Mouse (Mus musculus) thymus, adult 2 months (tissue): Measurements from ENCODE around the gene Il11. TPM values are rescaled to one million over a fixed set of nuclear protein-coding genes. Genes with fewer than 3 reads are reported as not detected.

Source experiments
- DNase-seq: peaks from one replicate; pipeline ENCODE4 v3.0.0; 2021
- H3K27ac ChIP-seq: fragments of 200-500 bp; 2 replicates; pipeline ENCODE4 v1.5.1; 2012; ENCODE audit warnings: low read length, control low read depth; ENCODE audit not compliant: control insufficient read depth, insufficient read depth
- H3K27me3 ChIP-seq: fragments of 200-500 bp; 2 replicates; pipeline ENCODE4 v1.6.1; 2012; ENCODE audit warnings: mild to moderate bottlenecking, low read length, moderate library complexity, mixed read lengths; ENCODE audit not compliant: control insufficient read depth, insufficient read depth
- H3K36me3 ChIP-seq: fragments of 200-500 bp; 2 replicates; pipeline ENCODE4 v1.6.1; 2012; ENCODE audit warnings: mild to moderate bottlenecking, low read length, moderate library complexity; ENCODE audit not compliant: control insufficient read depth, insufficient read depth
- H3K4me1 ChIP-seq: fragments of 200-500 bp; replicated peaks from 2 replicates; pipeline ENCODE4 v1.6.1; 2012; ENCODE audit warnings: low read length; ENCODE audit not compliant: control insufficient read depth, insufficient read depth
- H3K4me3 ChIP-seq: fragments of 200-500 bp; 2 replicates; pipeline ENCODE4 v1.5.1; 2012; ENCODE audit warnings: mild to moderate bottlenecking, low read length, control low read depth, moderate library complexity; ENCODE audit not compliant: control insufficient read depth, insufficient read depth
- CTCF ChIP-seq: fragments of 200-500 bp; IDR thresholded peaks from 2 replicates; pipeline ENCODE4 v1.5.1; 2012; ENCODE audit warnings: mild to moderate bottlenecking, control low read depth, low read length, moderate library complexity, borderline replicate concordance; ENCODE audit not compliant: control insufficient read depth, poor library complexity, insufficient read depth; ENCODE audit errors: extremely low read depth
- POLR2A ChIP-seq: fragments of 200-500 bp; IDR thresholded peaks from 2 replicates; pipeline ENCODE4 v1.6.1; 2012; ENCODE audit warnings: mild to moderate bottlenecking, low read length, control low read depth, moderate library complexity; ENCODE audit not compliant: control insufficient read depth, poor library complexity, insufficient read depth; ENCODE audit errors: extremely low read depth
- WGBS: fragments of 180-500 bp; shearing (Covaris S2); methylation state at CpG from one replicate; pipeline ENCODE4 v1.1.7; 2018; 5-methylcytosine and 5-hydroxymethylcytosine counted together
- polyA plus RNA-seq: library from polyadenylated mRNA; depleted of rRNA; stranded (reverse); fragments of >200 nt; gene quantifications from 2 replicates; pipeline ENCODE4 v1.2.3, GENCODE M21; 2012

Il11 gene
- polyA plus RNA-seq, 1 experiment = 0.32 TPM

DNA sequence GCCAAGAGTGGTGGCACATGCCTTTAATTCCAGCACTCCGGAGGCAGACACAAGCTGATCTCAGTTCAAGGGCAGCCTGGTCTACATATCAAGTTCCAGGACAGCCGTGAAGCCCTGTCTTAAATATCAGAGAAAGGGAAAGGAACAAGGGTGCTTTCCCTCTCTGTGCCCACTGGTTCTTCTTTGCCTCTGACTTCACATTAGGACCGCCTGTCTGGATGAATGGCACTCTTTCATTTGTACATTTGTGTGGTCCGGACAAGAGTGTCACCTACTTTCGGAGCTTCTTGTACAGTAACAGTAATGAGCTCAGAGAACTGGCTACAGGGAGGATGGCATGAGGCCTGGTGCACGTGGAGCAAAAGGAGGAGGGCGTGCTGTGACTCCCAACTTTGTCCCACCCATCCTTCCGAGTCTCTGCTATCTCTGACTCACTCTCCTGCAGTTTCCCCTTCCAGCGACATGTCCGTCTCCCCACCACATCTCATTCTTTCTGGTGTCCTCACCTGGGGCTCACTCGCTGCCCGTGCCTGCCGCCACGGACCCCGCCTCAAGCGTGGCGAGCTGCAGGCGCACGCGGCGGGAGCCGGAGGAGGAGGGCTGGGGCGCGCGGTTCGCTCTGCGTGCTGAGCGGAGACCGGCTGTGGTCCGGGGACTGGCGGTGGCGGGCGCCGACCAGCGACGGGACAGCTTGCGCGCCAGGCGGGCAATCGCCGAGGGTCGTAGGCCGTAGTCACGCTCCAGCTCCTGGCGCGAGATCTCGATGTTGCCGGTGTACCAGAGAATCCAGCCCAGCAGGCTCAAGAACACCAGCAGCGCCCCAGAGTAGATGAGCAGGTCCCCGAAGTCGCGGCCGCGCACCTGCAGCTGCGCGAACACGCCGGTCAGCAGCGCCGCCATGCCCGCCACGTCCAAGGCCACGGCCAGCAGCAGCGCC, 6.1 kb upstream of the Il11 start:
- Histone ChIP-seq H3K4me1 (peaks cover 20% of the 10 kb centered on the region), H3K36me3 (peaks cover 2% of the 10 kb centered on the region; the same call in 1 of the 2 replicates), H3K27me3 (no peaks in the 10 kb centered on the region; the same call in 1 of the 2 replicates), H3K27ac (no peak overlapping the region), H3K4me3 (peak overlapping the region; percentile 50)
- no peak for TF ChIP-seq POLR2A
- no peak; the same call in 1 of the 2 replicates for TF ChIP-seq CTCF
- peak; percentile 30 for DNase-seq
- WGBS = 4% methylated on average over 64 of the region's 64 CpGs

DNA sequence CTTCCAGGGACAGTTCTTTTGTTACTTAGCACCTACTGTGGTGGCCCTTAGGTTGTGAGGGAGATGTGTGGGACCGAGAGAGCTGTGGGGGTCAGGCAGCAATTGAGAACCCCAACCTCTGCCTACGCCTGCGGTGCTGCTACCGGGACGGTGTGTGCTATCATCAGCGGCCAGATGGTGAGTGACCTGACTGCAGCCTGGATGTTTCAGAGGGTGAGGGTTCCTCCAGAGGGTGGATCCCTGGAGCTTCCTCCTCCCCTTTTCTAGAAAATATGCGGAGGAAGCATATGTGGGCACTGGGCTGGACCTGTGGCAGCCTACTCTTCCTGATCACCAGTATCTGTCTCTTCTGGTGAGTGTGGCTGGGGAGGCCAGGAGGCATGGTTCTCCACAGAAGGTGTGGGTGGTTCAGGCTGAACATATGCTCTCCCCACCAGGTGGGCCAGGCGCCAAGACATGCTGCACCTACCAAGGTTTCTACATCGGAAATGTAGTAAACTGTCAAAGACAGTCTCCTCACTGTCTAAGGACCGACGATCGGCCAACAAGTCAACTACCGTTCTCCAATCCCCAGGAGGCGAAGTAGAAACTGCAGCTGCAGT, 1.1 kb upstream of the Il11 start:
- TF ChIP-seq CTCF = no peak
- no peak for TF ChIP-seq POLR2A
- H3K4me3 ChIP-seq = no peak overlapping the region
- peaks cover 6% of the 10 kb centered on the region for H3K4me1 ChIP-seq
- no peak for DNase-seq
- no peak overlapping the region for H3K27ac ChIP-seq
- no peaks in the 10 kb centered on the region; the same call in 1 of the 2 replicates for H3K27me3 ChIP-seq
- H3K36me3 ChIP-seq = no peaks in the 10 kb centered on the region
- 82% methylated on average over 14 of the region's 14 CpGs for WGBS

DNA sequence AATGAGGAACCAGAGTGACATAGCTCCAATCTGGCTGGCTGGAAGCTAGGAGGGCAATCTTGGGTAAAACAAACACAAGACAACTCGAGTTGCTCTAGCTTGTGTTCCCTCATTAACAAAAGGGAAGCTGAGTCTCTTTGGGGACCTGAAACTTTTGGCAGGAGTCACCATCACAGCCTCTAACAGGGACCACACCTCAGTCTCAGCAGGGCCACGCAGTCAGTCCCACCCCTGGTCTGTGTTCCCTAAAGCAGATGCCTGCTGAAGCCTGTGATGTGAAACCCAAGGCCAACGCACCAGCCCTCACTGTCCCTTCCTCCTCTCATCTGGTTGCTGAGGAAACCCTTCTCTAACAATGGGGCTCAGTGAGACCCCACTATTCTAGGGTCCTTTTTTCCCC, 529 bp downstream of the Il11 start:
- no peaks in the 10 kb centered on the region for H3K36me3 ChIP-seq
- H3K27me3 ChIP-seq = no peaks in the 10 kb centered on the region; the same call in 1 of the 2 replicates
- no peak overlapping the region for H3K4me3 ChIP-seq
- no peaks in the 10 kb centered on the region for H3K4me1 ChIP-seq
- no peak overlapping the region for H3K27ac ChIP-seq
- no peak for DNase-seq
- WGBS = 51% methylated on average over 3 of the region's 3 CpGs
- TF ChIP-seq POLR2A (no peak), CTCF (no peak)

DNA sequence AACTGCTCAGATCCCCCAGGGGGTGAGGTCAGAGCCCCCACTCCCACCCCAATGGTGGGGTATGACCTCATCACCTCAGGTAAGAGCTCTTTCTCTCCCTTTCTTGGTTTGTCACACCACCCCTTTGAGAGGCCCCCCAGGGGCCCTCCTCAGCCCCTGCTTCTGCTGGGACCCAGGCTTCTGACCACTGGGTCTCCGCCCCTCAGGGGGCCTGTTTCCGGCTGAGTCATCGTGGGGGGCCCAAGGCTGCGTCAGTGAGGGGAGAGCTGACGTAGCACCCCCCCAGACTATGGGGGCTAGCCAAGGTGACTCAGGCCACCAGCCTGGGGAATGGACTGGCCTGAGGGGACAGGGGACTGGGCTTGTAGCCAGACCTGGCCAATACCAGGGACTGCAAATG, 2.7 kb downstream of the Il11 start:
- TF ChIP-seq POLR2A = no peak
- TF ChIP-seq CTCF = peak; percentile 36; the same call in 1 of the 2 replicates
- no peaks in the 10 kb centered on the region for H3K4me1 ChIP-seq
- no peak for DNase-seq
- peaks cover 2% of the 10 kb centered on the region; the same call in 1 of the 2 replicates for H3K27me3 ChIP-seq
- WGBS = 9% methylated on average over 5 of the region's 5 CpGs
- H3K36me3 ChIP-seq = no peaks in the 10 kb centered on the region
- no peak overlapping the region for H3K4me3 ChIP-seq
- no peak overlapping the region for H3K27ac ChIP-seq

DNA sequence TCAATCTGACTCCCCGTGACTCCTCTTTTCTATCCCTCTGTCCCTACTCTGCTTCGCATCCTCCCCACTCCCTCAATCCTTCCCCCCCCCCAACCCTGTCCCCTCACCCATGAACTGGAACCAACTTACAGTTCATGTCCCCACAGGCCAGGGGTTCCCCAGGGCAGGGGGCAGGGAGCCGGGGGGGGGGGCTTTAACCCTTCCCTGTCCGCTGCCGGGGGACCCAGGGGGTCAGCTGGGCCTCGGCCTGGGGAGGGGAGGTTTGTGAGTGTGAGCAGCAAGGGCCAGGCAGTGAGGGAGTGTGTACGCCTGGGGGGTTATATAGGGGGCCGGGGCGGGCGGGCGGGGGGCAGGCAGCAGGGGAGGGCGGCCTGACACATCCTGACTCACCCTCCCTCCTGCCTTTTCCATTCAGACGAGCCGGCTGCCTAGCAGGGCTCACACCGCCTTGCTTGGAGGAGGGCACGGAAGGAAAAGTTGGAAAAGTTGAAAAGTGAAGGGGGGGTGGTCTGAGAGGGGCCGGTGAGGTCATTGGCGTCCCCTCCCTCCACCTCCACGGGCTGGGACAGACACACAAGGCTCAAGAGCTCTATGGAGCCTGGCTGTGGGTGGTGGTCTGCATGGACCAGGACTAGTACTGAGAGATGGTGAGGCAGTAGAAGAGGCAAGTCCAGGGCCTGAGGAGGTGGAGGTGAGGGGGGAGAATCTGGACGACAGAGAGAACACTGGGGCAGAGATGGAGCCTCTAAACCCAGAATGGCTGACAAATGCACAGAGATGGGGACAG, 4.6 kb downstream of the Il11 start:
- H3K4me1 ChIP-seq = no peaks in the 10 kb centered on the region
- no peaks in the 10 kb centered on the region for H3K36me3 ChIP-seq
- no peak for TF ChIP-seq CTCF
- no peak for TF ChIP-seq POLR2A
- WGBS = 53% methylated on average over 20 of the region's 20 CpGs
- no peak for DNase-seq
- H3K4me3 ChIP-seq = no peak overlapping the region
- H3K27me3 ChIP-seq = peaks cover 4% of the 10 kb centered on the region; the same call in 1 of the 2 replicates
- H3K27ac ChIP-seq = no peak overlapping the region

DNA sequence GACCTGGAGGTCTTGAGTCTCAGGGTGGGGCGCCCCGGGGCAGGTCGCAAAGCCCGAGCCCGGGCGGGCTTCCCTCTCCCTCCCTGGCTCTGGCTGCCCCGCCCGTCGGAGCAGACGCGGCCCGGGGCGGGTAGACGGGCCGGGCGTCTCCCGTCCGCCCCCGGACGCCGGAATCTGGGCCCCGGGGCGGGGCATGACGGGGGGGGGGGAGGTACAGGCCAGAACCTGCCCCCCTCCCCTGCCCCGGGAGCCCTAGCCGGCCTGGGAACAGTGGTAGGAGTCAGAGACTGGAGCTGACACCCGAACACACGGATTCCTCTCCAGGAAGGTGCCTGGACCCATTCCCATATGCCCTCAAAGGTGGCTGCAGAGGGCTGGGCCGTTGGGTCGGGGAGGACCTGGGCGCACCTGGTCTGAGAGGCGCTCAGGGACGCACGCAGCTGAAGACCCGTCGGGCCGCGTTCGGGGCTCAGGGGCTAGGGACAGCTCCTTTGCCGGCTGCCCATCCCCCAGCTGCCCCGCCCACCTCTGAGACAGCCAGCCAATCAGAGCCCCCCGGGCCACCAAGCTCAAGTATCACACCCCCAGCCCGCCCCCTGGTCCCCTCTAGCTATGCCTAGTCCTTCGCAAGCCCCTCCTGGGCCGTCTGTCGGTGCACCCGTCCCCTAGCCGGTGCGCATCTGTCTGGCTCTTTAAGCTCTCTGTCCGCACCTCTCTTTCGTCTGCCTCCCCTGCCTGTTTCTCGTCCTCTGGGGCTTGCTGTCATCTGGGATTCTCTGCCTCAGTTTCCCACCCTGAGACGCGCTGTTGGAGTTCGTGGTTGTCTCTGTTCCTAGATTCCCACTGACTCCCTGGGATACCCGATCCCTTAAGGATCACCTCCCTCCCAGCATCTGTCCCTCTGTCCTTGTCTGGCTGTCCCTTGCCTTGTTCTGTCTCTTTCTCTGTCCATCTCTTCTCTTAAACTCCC, 5.5 kb downstream of the Il11 start:
- TF ChIP-seq POLR2A = no peak
- TF ChIP-seq CTCF = no peak
- H3K36me3 ChIP-seq = no peaks in the 10 kb centered on the region
- 4% methylated on average over 42 of the region's 56 CpGs for WGBS
- peaks cover 4% of the 10 kb centered on the region; the same call in 1 of the 2 replicates for H3K27me3 ChIP-seq
- DNase-seq = peak; percentile 34
- no peaks in the 10 kb centered on the region for H3K4me1 ChIP-seq
- H3K27ac ChIP-seq = no peak overlapping the region
- peak overlapping the region; percentile 4; the same call in 1 of the 2 replicates for H3K4me3 ChIP-seq
